Mouse (Mus musculus): ENCODE results near the gene Sgta. TPM values are rescaled to one million over a fixed set of nuclear protein-coding genes. Genes with fewer than 3 reads are reported as not detected.

Sgta gene
- polyA plus RNA-seq, 1 experiment from 2014 or later, result 216 TPM

DNA sequence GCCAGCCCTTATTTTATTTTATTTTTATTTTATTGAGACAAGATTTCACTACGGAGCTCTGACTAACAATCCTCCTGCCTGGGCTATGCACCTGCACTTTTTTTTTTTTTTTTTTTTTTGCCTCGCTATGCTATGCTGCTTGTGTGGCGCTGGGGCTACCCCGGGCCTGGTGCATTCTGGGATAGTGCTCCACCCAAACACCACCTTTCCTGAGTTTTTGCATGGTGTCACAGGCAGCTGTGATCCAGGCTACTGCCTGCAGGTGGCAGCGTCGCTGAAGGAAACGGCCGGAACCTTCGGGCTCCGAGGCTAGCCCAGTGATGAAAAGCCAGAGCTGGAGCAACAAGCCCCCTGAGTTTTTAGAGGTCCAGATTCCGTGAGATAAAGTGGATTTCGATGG is 61.2 kb downstream of the Sgta start:
- Histone ChIP-seq H3K4me3 (replicated peaks) (no peak overlapping the region), H3K36me3 (no peaks in the 10 kb centered on the region), H3K9ac (no peak overlapping the region), H3K27ac (replicated peaks) (no peak overlapping the region), H3K9me3 (replicated peaks) (no peaks in the 10 kb centered on the region), H3K27me3 (peaks cover 17% of the 10 kb centered on the region), H3K4me2 (replicated peaks) (no peak overlapping the region), H3K4me1 (peaks cover 18% of the 10 kb centered on the region)
- 14% methylated on average over 12 of the region's 12 CpGs for WGBS
- no peak for ATAC-seq (ENCODE audit: insufficient number of reproducible peaks, low FRiP score, low TSS enrichment, low read depth)

DNA sequence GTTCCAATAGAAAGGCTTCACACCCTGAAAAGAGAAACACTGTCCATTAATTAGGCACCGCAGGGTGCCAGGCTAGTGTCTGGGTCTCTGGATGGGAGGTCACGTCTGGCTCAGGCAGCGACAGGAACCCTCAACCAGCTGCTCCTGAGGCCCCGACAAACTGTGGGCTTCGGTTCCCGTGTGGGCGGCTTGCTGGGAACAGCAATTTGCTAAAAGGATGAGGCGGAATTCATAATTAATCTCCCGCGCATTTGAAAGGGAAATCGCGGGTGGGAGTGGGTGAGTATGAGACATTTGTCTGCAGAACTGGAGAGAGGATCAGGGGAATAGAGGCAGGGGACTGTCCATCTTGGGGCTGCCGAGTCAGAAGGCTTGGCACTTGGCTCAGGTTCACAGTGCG is 62.0 kb downstream of the Sgta start:
- no peak overlapping the region for H3K9ac ChIP-seq
- peaks cover 21% of the 10 kb centered on the region for H3K27me3 ChIP-seq
- H3K36me3 ChIP-seq, result no peaks in the 10 kb centered on the region
- no peak for ATAC-seq (ENCODE audit: insufficient number of reproducible peaks, low FRiP score, low TSS enrichment, low read depth)
- WGBS, result 37% methylated on average over 14 of the region's 14 CpGs
- H3K9me3 ChIP-seq (replicated peaks), result no peaks in the 10 kb centered on the region
- H3K4me1 ChIP-seq, result peaks cover 18% of the 10 kb centered on the region
- no peak overlapping the region for H3K27ac ChIP-seq (replicated peaks)
- no peak overlapping the region for H3K4me2 ChIP-seq (replicated peaks)
- no peak overlapping the region for H3K4me3 ChIP-seq (replicated peaks)

DNA sequence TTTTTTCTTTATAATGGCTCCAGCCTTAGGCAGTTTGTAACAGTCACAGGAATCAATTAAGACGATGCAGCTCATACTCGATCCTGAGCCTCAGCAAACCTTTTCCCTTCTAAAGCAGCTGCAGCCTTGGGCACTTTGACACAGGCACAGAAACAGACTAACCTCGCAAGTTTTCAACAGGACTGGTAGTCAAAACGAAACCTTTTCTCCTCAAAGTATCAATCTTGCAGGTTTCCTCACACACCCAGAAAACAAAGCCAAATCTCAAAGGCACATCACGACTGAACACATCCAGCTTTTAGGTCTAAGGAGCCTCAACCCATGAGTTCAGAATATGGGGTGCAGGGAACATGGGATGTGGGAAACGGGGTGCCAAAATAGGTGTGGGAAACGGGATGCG is 62.6 kb downstream of the Sgta start:
- Histone ChIP-seq H3K9me3 (replicated peaks) (no peaks in the 10 kb centered on the region), H3K27me3 (peaks cover 21% of the 10 kb centered on the region), H3K4me3 (replicated peaks) (no peak overlapping the region), H3K9ac (no peak overlapping the region), H3K4me1 (peaks cover 18% of the 10 kb centered on the region), H3K36me3 (no peaks in the 10 kb centered on the region), H3K27ac (replicated peaks) (no peak overlapping the region), H3K4me2 (replicated peaks) (no peak overlapping the region)
- no peak for ATAC-seq (ENCODE audit: insufficient number of reproducible peaks, low FRiP score, low TSS enrichment, low read depth)
- WGBS, result 73% methylated on average over 8 of the region's 8 CpGs

DNA sequence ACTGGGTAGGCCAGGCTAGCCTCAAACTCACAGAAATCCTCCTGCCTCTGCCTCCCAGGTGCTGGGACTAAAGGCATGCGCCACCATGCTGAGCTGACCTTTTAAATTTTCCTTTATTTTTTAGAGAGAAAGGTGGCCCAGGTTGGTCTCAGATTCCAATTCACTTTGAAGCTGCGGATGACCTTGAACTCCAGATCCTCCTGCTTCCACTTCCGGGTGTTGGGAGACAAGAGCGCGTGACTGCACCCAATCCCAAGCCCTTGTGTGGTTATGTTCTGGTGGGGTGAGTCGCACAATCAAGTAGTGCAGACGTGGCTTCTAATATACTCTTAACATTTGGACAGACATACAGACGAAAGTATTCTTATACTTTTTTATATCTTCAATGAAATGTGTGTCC is 63.5 kb downstream of the Sgta start:
- Histone ChIP-seq H3K4me1 (peaks cover 18% of the 10 kb centered on the region), H3K4me3 (replicated peaks) (no peak overlapping the region), H3K27ac (replicated peaks) (no peak overlapping the region), H3K9ac (no peak overlapping the region), H3K9me3 (replicated peaks) (no peaks in the 10 kb centered on the region), H3K27me3 (peaks cover 21% of the 10 kb centered on the region), H3K36me3 (no peaks in the 10 kb centered on the region), H3K4me2 (replicated peaks) (no peak overlapping the region)
- 93% methylated on average over 8 of the region's 8 CpGs for WGBS
- no peak for ATAC-seq (ENCODE audit: insufficient number of reproducible peaks, low FRiP score, low TSS enrichment, low read depth)

DNA sequence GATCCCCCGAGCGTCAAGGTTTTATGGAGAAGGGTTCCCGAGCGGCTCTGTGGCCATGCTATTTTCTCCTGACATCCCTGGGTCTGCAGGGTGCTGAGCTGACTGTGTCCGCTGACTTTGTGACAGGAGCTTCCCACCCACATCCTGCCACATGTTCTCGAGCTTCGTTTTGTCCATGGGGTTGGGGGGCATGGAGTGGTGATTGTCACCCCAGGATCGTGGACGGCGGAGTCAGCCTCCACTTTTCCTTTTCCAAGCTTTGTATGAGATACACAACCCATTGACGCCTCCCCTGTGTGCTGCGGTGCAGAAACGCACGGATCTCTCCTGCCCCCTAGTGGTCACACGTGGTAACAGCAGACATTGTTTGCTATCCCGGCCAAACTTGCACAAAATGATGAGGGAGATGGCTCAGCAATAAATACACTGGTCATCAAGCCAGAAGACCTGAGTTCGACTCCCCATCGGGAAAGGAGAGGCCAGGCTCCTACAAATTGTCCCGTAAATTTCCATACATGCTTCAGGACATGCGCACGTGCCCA is 64.8 kb downstream of the Sgta start:
- no peak overlapping the region for H3K27ac ChIP-seq (replicated peaks)
- H3K36me3 ChIP-seq, result no peaks in the 10 kb centered on the region
- peak overlapping the region; percentile 35; the same call in 1 of the 2 replicates for H3K4me2 ChIP-seq (replicated peaks)
- peaks cover 18% of the 10 kb centered on the region for H3K4me1 ChIP-seq
- no peaks in the 10 kb centered on the region for H3K9me3 ChIP-seq (replicated peaks)
- no peak for ATAC-seq (ENCODE audit: insufficient number of reproducible peaks, low FRiP score, low TSS enrichment, low read depth)
- H3K9ac ChIP-seq, result no peak overlapping the region
- WGBS, result 9% methylated on average over 21 of the region's 21 CpGs
- peaks cover 21% of the 10 kb centered on the region for H3K27me3 ChIP-seq
- 0 out of 2 replicates have a peak overlapping the region, but pooled peaks have one; percentile 9 for H3K4me3 ChIP-seq (replicated peaks)

DNA sequence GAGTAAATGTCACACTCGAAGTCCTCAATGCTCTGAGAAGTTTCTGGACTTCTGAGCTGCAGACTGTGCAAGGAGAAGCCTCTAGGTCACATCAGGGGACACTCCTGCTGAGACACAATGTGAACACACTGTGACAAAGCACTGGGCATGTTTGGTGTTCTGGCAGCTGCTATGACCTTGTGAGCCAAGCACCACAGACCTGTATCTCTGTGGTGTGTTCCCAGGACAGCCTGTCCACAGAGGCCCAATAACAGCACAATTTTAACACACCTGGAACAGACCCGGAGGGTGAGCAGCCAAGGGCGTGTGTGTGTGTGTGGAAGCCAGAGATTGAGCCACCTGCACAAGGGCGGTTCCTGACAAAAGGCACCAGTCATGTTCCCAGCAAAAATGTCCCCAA is 65.4 kb downstream of the Sgta start:
- Histone ChIP-seq H3K9me3 (replicated peaks) (no peaks in the 10 kb centered on the region), H3K27me3 (peaks cover 21% of the 10 kb centered on the region), H3K27ac (replicated peaks) (no peak overlapping the region), H3K36me3 (no peaks in the 10 kb centered on the region), H3K9ac (no peak overlapping the region), H3K4me3 (replicated peaks) (no peak overlapping the region), H3K4me2 (replicated peaks) (peak overlapping the region; percentile 35; the same call in 1 of the 2 replicates), H3K4me1 (peaks cover 16% of the 10 kb centered on the region)
- WGBS, result 54% methylated on average over 4 of the region's 4 CpGs
- ATAC-seq (ENCODE audit: insufficient number of reproducible peaks, low FRiP score, low TSS enrichment, low read depth), result no peak

Small RNAs within 50 kb of the gene (microRNA-seq; reads per million reads assigned to microRNA genes)
- gene Mir5615-1 (ENCODE audit: borderline number of aligned reads), result not detected
- not detected for gene Mir5615-2 (ENCODE audit: borderline number of aligned reads)

Other genes with a start within 250 kb of the Sgta start
- 10.0 and 13.8 TPM in 2 replicates for gene Jsrp1, start 246.7 kb downstream of the Sgta start, polyA plus RNA-seq (2015; fragmentation: Nextera tagmentation; extraction: Ambion mirVana)
- 1,751 and 1,885 TPM in 2 replicates for gene Oaz1, start 233.5 kb downstream of the Sgta start, polyA plus RNA-seq (2015; fragmentation: Nextera tagmentation; extraction: Ambion mirVana)
- 2.2 and 2.5 TPM in 2 replicates for gene Lingo3, start 216.1 kb downstream of the Sgta start, polyA plus RNA-seq (2015; fragmentation: Nextera tagmentation; extraction: Ambion mirVana)
- gene Lsm7, start 205.0 kb downstream of the Sgta start, polyA plus RNA-seq (2015; fragmentation: Nextera tagmentation; extraction: Ambion mirVana), result 252 and 265 TPM in 2 replicates
- gene Sppl2b, start 204.9 kb downstream of the Sgta start, polyA plus RNA-seq (2015; fragmentation: Nextera tagmentation; extraction: Ambion mirVana), result 51.3 and 60.7 TPM in 2 replicates
- gene Tmprss9, start 188.3 kb downstream of the Sgta start, polyA plus RNA-seq (2015; fragmentation: Nextera tagmentation; extraction: Ambion mirVana), result 0.04 and 0.05 TPM in 2 replicates
- gene Timm13, start 159.2 kb downstream of the Sgta start, polyA plus RNA-seq (2015; fragmentation: Nextera tagmentation; extraction: Ambion mirVana), result 337 and 339 TPM in 2 replicates
- 56.7 and 60.1 TPM in 2 replicates for gene Lmnb2, start 141.9 kb downstream of the Sgta start, polyA plus RNA-seq (2015; fragmentation: Nextera tagmentation; extraction: Ambion mirVana)
- gene Gadd45b, start 130.1 kb downstream of the Sgta start, polyA plus RNA-seq (2015; fragmentation: Nextera tagmentation; extraction: Ambion mirVana), result 43.7 and 46.6 TPM in 2 replicates
- gene Gng7, start 45.2 kb downstream of the Sgta start, polyA plus RNA-seq (2015; fragmentation: Nextera tagmentation; extraction: Ambion mirVana), result 11.2 and 12.3 TPM in 2 replicates
- 1.4 and 1.9 TPM in 2 replicates for gene Diras1, start 34.5 kb downstream of the Sgta start, polyA plus RNA-seq (2015; fragmentation: Nextera tagmentation; extraction: Ambion mirVana)
- 21.7 and 22.7 TPM in 2 replicates for gene Slc39a3, start 22.8 kb downstream of the Sgta start, polyA plus RNA-seq (2015; fragmentation: Nextera tagmentation; extraction: Ambion mirVana)
- gene Thop1, start 9.9 kb upstream of the Sgta start, polyA plus RNA-seq (2015; fragmentation: Nextera tagmentation; extraction: Ambion mirVana), result 81.3 and 87.7 TPM in 2 replicates
- 0.89 and 0.92 TPM in 2 replicates for gene Creb3l3, start 38.7 kb upstream of the Sgta start, polyA plus RNA-seq (2015; fragmentation: Nextera tagmentation; extraction: Ambion mirVana)
- gene Map2k2, start 45.7 kb upstream of the Sgta start, polyA plus RNA-seq (2015; fragmentation: Nextera tagmentation; extraction: Ambion mirVana), result 189 and 197 TPM in 2 replicates
- gene Zbtb7a, start 75.0 kb upstream of the Sgta start, polyA plus RNA-seq (2015; fragmentation: Nextera tagmentation; extraction: Ambion mirVana), result 57.6 and 59.4 TPM in 2 replicates
- 52.0 and 52.7 TPM in 2 replicates for gene Pias4, start 107.7 kb upstream of the Sgta start, polyA plus RNA-seq (2015; fragmentation: Nextera tagmentation; extraction: Ambion mirVana)
- 654 and 688 TPM in 2 replicates for gene Eef2, start 116.5 kb upstream of the Sgta start, polyA plus RNA-seq (2015; fragmentation: Nextera tagmentation; extraction: Ambion mirVana)
- 65.4 and 67.7 TPM in 2 replicates for gene Dapk3, start 122.8 kb upstream of the Sgta start, polyA plus RNA-seq (2015; fragmentation: Nextera tagmentation; extraction: Ambion mirVana)
- 0.13 and 0.21 TPM in 2 replicates for gene 4930442H23Rik, start 123.7 kb upstream of the Sgta start, polyA plus RNA-seq (2015; fragmentation: Nextera tagmentation; extraction: Ambion mirVana)
- 0.36 and 0.54 TPM in 2 replicates for gene Nmrk2, start 141.9 kb upstream of the Sgta start, polyA plus RNA-seq (2015; fragmentation: Nextera tagmentation; extraction: Ambion mirVana)
- 0.47 and 0.69 TPM in 2 replicates for gene Atcay, start 170.7 kb upstream of the Sgta start, polyA plus RNA-seq (2015; fragmentation: Nextera tagmentation; extraction: Ambion mirVana)
- 13.7 and 16.0 TPM in 2 replicates for gene Zfr2, start 173.0 kb upstream of the Sgta start, polyA plus RNA-seq (2015; fragmentation: Nextera tagmentation; extraction: Ambion mirVana)
- gene Matk, start 192.8 kb upstream of the Sgta start, polyA plus RNA-seq (2015; fragmentation: Nextera tagmentation; extraction: Ambion mirVana), result 7.1 and 9.1 TPM in 2 replicates
- gene Mrpl54, start 206.8 kb upstream of the Sgta start, polyA plus RNA-seq (2015; fragmentation: Nextera tagmentation; extraction: Ambion mirVana), result 199 and 203 TPM in 2 replicates
- gene Apba3, start 206.8 kb upstream of the Sgta start, polyA plus RNA-seq (2015; fragmentation: Nextera tagmentation; extraction: Ambion mirVana), result 70.9 and 77.4 TPM in 2 replicates
- gene Tjp3, start 231.4 kb upstream of the Sgta start, polyA plus RNA-seq (2015; fragmentation: Nextera tagmentation; extraction: Ambion mirVana), result 15.1 and 22.6 TPM in 2 replicates
- 51.1 and 53.8 TPM in 2 replicates for gene Pip5k1c, start 232.8 kb upstream of the Sgta start, polyA plus RNA-seq (2015; fragmentation: Nextera tagmentation; extraction: Ambion mirVana)